Mouse (Mus musculus): ENCODE results near the gene Pcgf1. TPM values are rescaled to one million over a fixed set of nuclear protein-coding genes. Genes with fewer than 3 reads are reported as not detected.
A peak's percentile ranks its signal among the peaks of the same experiment; 100 is the strongest.

The Pcgf1 gene
- total RNA-seq (2021): 1 to 10 TPM; 4.5 to 7.4 TPM
- long read RNA-seq, experiment 1, partial matches to known transcripts: 0 of 4 reads
- long read RNA-seq, experiment 1, other reads (novel, unspliced or antisense): 1 of 4 reads
- long read RNA-seq, experiment 2, transcript Pcgf1-202 (9 exons, 918 nt): major isoform, 5 of 8 reads
- long read RNA-seq, experiment 2, partial matches to known transcripts: 3 of 8 reads
- long read RNA-seq, experiment 2, other reads (novel, unspliced or antisense): 0 of 8 reads

GRCm38 (mm10) chr6:83077630-83078323 lies at the start of gene Pcgf1:
Gene Pcgf1, plus strand, starts transcription at chr6:83077869.
- DNase-seq: no peak
- intact Hi-C loops (cut with DNase I): loop anchor here (1.0 to 2.0 kb wide), 2 partner anchors 23 to 81 kb away; partner anchors contain the start of gene Aup1

- intact Hi-C loops (cut with DNase I): no loop called here
These were observed 47.9 kb upstream of the Pcgf1 start for GRCm38 (mm10) chr6:83029777-83030176.

GRCm38 (mm10) chr6:83031111-83031510 lies 46.6 kb upstream of the Pcgf1 start:
- DNase-seq: no peak
- intact Hi-C loops (cut with DNase I): no loop called here

More at GRCm38 (mm10) chr6:83029777-83030176, 47.9 kb upstream of the Pcgf1 start:
- DNase-seq: no peak

GRCm38 (mm10) chr6:83031921-83032590 lies 45.6 kb upstream of the Pcgf1 start:
- no peak for DNase-seq
- intact Hi-C loops (cut with DNase I): no loop called here

GRCm38 (mm10) chr6:83032769-83033191 lies 44.9 kb upstream of the Pcgf1 start:
- peak in 1 of 2 experiments; percentile 48 for DNase-seq
- intact Hi-C loops (cut with DNase I): no loop called here

- intact Hi-C loops (cut with DNase I): no loop called here
- peak; percentile 68 to 71 for DNase-seq
These were observed 44.2 kb upstream of the Pcgf1 start, which contains the start of the genes Dok1 and Loxl3 for GRCm38 (mm10) chr6:83033249-83034185. Gene Dok1, minus strand, starts transcription at chr6:83033471. Gene Loxl3, plus strand, starts transcription at chr6:83034173.

GRCm38 (mm10) chr6:83034463-83035055 lies 43.1 kb upstream of the Pcgf1 start:
- DNase-seq: no peak
- intact Hi-C loops (cut with DNase I): no loop called here

GRCm38 (mm10) chr6:83037188-83037587 lies 40.5 kb upstream of the Pcgf1 start:
- intact Hi-C loops (cut with DNase I): no loop called here

GRCm38 (mm10) chr6:83038496-83039012 lies 39.1 kb upstream of the Pcgf1 start:
- DNase-seq: peak; percentile 89 to 96
- intact Hi-C loops (cut with DNase I): no loop called here

More at GRCm38 (mm10) chr6:83037188-83037587, 40.5 kb upstream of the Pcgf1 start:
- DNase-seq: no peak

- intact Hi-C loops (cut with DNase I): no loop called here
- DNase-seq: no peak
These were observed 37.1 kb upstream of the Pcgf1 start for GRCm38 (mm10) chr6:83040601-83041000.

- no peak for DNase-seq
- intact Hi-C loops (cut with DNase I): no loop called here
These were observed 34.1 kb upstream of the Pcgf1 start for GRCm38 (mm10) chr6:83043561-83043960.

- intact Hi-C loops (cut with DNase I): no loop called here
- DNase-seq: no peak
These were observed 33.7 kb upstream of the Pcgf1 start for GRCm38 (mm10) chr6:83043993-83044392.

GRCm38 (mm10) chr6:83044742-83045141 lies 32.9 kb upstream of the Pcgf1 start:
- DNase-seq: no peak
- intact Hi-C loops (cut with DNase I): no loop called here

GRCm38 (mm10) chr6:83049367-83049766 lies 28.3 kb upstream of the Pcgf1 start:
- intact Hi-C loops (cut with DNase I): no loop called here
- DNase-seq: no peak

GRCm38 (mm10) chr6:83053136-83053960 lies 24.3 kb upstream of the Pcgf1 start:
- no peak for DNase-seq
- intact Hi-C loops (cut with DNase I): loop anchor here (5.0 kb wide), 1 partner anchor 56 kb away; no protein-coding TSS in a partner anchor

- intact Hi-C loops (cut with DNase I): loop anchor here (1.0 to 5.0 kb wide), 2 partner anchors 24 to 57 kb away; no protein-coding TSS in a partner anchor
- peak; percentile 91 to 96 for DNase-seq
These were observed 23.4 kb upstream of the Pcgf1 start, which contains the start of gene Aup1 for GRCm38 (mm10) chr6:83054074-83054851. Gene Aup1, plus strand, starts transcription at chr6:83054521.

- no peak for DNase-seq
- intact Hi-C loops (cut with DNase I): loop anchor here (1.0 to 5.0 kb wide), 2 partner anchors 23 to 58 kb away; no protein-coding TSS in a partner anchor
These were observed 22.7 kb upstream of the Pcgf1 start, which contains the start of gene Htra2 for GRCm38 (mm10) chr6:83054871-83055431. Gene Htra2, minus strand, starts transcription at chr6:83055273.
